Mouse (Mus musculus) liver, postnatal 0 days (tissue): ENCODE data around the gene Mrps27.

Experiments
- CTCF ChIP-seq: sonication (generic); IDR thresholded peaks from 2 replicates; pipeline ENCODE4 v1.5.1; 2016; ENCODE audit warnings: antibody characterized with exemption, low read depth
- EP300 ChIP-seq: IDR thresholded peaks from 2 replicates; pipeline ENCODE4 v1.6.1; 2016; ENCODE audit warnings: antibody characterized with exemption, low read depth, mild to moderate bottlenecking

- no peak for TF ChIP-seq CTCF
- TF ChIP-seq EP300, result no peak
Observed at GRCm38 (mm10) chr13:99343876-99344598, 549 bp upstream of the Mrps27 start.
